Mouse (Mus musculus) megakaryocyte progenitor cell, adult 5-6 weeks (primary cell): Measurements from ENCODE around the gene Gzf1. TPM values are rescaled to one million over a fixed set of nuclear protein-coding genes. Genes with fewer than 3 reads are reported as not detected.

ENCODE experiments used
- ATAC-seq: replicated peaks from 2 replicates; pipeline ENCODE4 v1.8.0; 2016; ENCODE audit warnings: mild to moderate bottlenecking, moderate TSS enrichment, inconsistent platforms; ENCODE audit not compliant: poor library complexity
- total RNA-seq, 2 experiments: library from RNA; stranded (forward) in 1 of 2; stranded (reverse) in 1 of 2; fragments of 157-497, 149-512 nt in 1 of 2; fragments of 200-1000 nt in 1 of 2; gene quantifications; 2 replicates each; pipeline versions ENCODE4 v1.2.3 to v1.2.4; 2015 to 2017

Gene Gzf1
- total RNA-seq (2015) (15.4 and 16.1 TPM in 2 replicates), total RNA-seq (2017) (18.7 and 20.9 TPM in 2 replicates)

GRCm38 (mm10) chr2:148680775-148681291 lies at the start of gene Gzf1:
Gene Gzf1, plus strand, starts transcription at chr2:148681023.
- peak; percentile 74 for ATAC-seq

GRCm38 (mm10) chr2:148631602-148632001 lies 49.2 kb upstream of the Gzf1 start:
- peak; percentile 83 for ATAC-seq

GRCm38 (mm10) chr2:148634466-148634865 lies 46.4 kb upstream of the Gzf1 start:
- no peak for ATAC-seq

- no peak for ATAC-seq
Measured at GRCm38 (mm10) chr2:148642610-148643370, 38.0 kb upstream of the Gzf1 start.

- no peak for ATAC-seq
Measured at GRCm38 (mm10) chr2:148644421-148645000, 36.3 kb upstream of the Gzf1 start.

- ATAC-seq, result no peak
Measured at GRCm38 (mm10) chr2:148650587-148651357, 30.1 kb upstream of the Gzf1 start.

GRCm38 (mm10) chr2:148654961-148655360 lies 25.9 kb upstream of the Gzf1 start:
- ATAC-seq, result peak; percentile 100

- ATAC-seq, result peak; percentile 58
Measured at GRCm38 (mm10) chr2:148663458-148663857, 17.4 kb upstream of the Gzf1 start.

GRCm38 (mm10) chr2:148672199-148673096 lies 8.4 kb upstream of the Gzf1 start, which contains the start of gene Nxt1:
Gene Nxt1, plus strand, starts transcription at chr2:148672601.
- peak; percentile 92 for ATAC-seq

GRCm38 (mm10) chr2:148677801-148678200 lies 3.0 kb upstream of the Gzf1 start:
- ATAC-seq, result no peak

GRCm38 (mm10) chr2:148679346-148679745 lies 1.5 kb upstream of the Gzf1 start:
- no peak for ATAC-seq

GRCm38 (mm10) chr2:148681461-148681891 lies 653 bp downstream of the Gzf1 start:
- peak; percentile 54 for ATAC-seq

- ATAC-seq, result no peak
Measured at GRCm38 (mm10) chr2:148683031-148683430, 2.2 kb downstream of the Gzf1 start.

GRCm38 (mm10) chr2:148684972-148685371 lies 4.1 kb downstream of the Gzf1 start:
- no peak for ATAC-seq

- ATAC-seq, result peak; percentile 49
Measured at GRCm38 (mm10) chr2:148685709-148686108, 4.9 kb downstream of the Gzf1 start.

- ATAC-seq, result no peak
Measured at GRCm38 (mm10) chr2:148686862-148687261, 6.0 kb downstream of the Gzf1 start.

GRCm38 (mm10) chr2:148687971-148688370 lies 7.1 kb downstream of the Gzf1 start:
- ATAC-seq, result no peak

- no peak for ATAC-seq
Measured at GRCm38 (mm10) chr2:148689444-148690140, 8.8 kb downstream of the Gzf1 start.

GRCm38 (mm10) chr2:148690291-148690690 lies 9.5 kb downstream of the Gzf1 start:
- ATAC-seq, result no peak

GRCm38 (mm10) chr2:148690781-148691180 lies 10.0 kb downstream of the Gzf1 start:
- ATAC-seq, result no peak
